ENCODE assay signal across 8 mouse cellular contexts in genomic region chr7:80371041-80371751, GRCm38 (mm10). TPM values are rescaled to one million over a fixed set of nuclear protein-coding genes. Genes with fewer than 3 reads are reported as not detected.
DNase-seq lines count a peak whose midpoint lies in the region; ATAC-seq and TF ChIP-seq lines count a peak whose summit lies in the region.

Gene Man2a2, minus strand, starts transcription at chr7:80371375.

- peak within 1 kb of the TSS; percentile 94 for H3K4me3 ChIP-seq in forebrain, embryonic 11.5 days (ENCODE audit: low read depth, low read length)
- H3K4me3 ChIP-seq in heart, embryonic 15.5 days, result peak within 1 kb of the TSS; percentile 95
- peak within 1 kb of the TSS; percentile 49 to 65 for H3K4me3 ChIP-seq in liver, embryonic 14.5 days (ENCODE audit: insufficient read depth in 1 of 2, low read depth in 2 of 2, low read length in 2 of 2)
- H3K4me3 ChIP-seq in stomach, embryonic 14.5 days (ENCODE audit: low read depth, low read length), result peak within 1 kb of the TSS; percentile 80

- ATAC-seq in forebrain, embryonic 11.5 days (replicated peaks; ENCODE audit: low FRiP score), result peak; percentile 64
- peak; percentile 78 for ATAC-seq in heart, embryonic 15.5 days (replicated peaks; ENCODE audit: insufficient number of reproducible peaks, insufficient read depth, low FRiP score, low read depth)
- ATAC-seq in liver, embryonic 14.5 days (ENCODE audit: insufficient read depth), result peak; percentile 61
- ATAC-seq in stomach, embryonic 14.5 days (ENCODE audit: insufficient number of reproducible peaks, insufficient read depth, low FRiP score, low read depth), result peak; percentile 69

- peak within 1 kb of the TSS; percentile 83 for H3K4me2 ChIP-seq in forebrain, embryonic 11.5 days (ENCODE audit: low read depth, low read length, severe bottlenecking)
- H3K4me2 ChIP-seq in heart, embryonic 15.5 days, result peak within 1 kb of the TSS; percentile 86
- peak within 1 kb of the TSS; percentile 71 for H3K4me2 ChIP-seq in liver, embryonic 14.5 days (ENCODE audit: low read depth)
- H3K4me2 ChIP-seq in stomach, embryonic 14.5 days (replicated peaks; ENCODE audit: low read depth, low read length), result peak within 1 kb of the TSS; percentile 78

- 1% methylated on average over 35 of the region's 86 CpGs for WGBS in forebrain, embryonic 11.5 days
- under 1% methylated on average over 85 of the region's 86 CpGs for WGBS in heart, embryonic 15.5 days
- 1% methylated on average over 62 of the region's 86 CpGs for WGBS in liver, embryonic 14.5 days (ENCODE audit: insufficient replicate concordance)
- WGBS in stomach, embryonic 14.5 days, result under 1% methylated on average over 72 of the region's 86 CpGs

- H3K36me3 ChIP-seq in forebrain, embryonic 11.5 days (ENCODE audit: control insufficient read depth, insufficient read depth, low read length), result peaks cover 6% of the 10 kb centered on the region; the same call in 1 of the 2 replicates
- H3K36me3 ChIP-seq in heart, embryonic 15.5 days, result peaks cover 21% of the 10 kb centered on the region
- no peaks in the 10 kb centered on the region for H3K36me3 ChIP-seq in liver, embryonic 14.5 days (replicated peaks; ENCODE audit: control insufficient read depth, insufficient read depth, low read depth)
- peaks cover 22% of the 10 kb centered on the region for H3K36me3 ChIP-seq in stomach, embryonic 14.5 days (ENCODE audit: control insufficient read depth, insufficient read depth, low read length)

- peak; percentile 85 to 87 for DNase-seq in B cell, adult 2 months
- DNase-seq in adrenal gland, postnatal 36 days, result peak; percentile 85 to 94
- peak; percentile 86 for DNase-seq in forebrain, embryonic 11.5 days (ENCODE audit: low spot score)
- DNase-seq in kidney, postnatal 14 days, result peak; percentile 89
- DNase-seq in liver, embryonic 14.5 days (ENCODE audit: low read depth in 3 of 3, low spot score in 3 of 3), result peak in 1 of 3 experiments; percentile 24
- peak; percentile 70 for DNase-seq in neural tube, embryonic 10.5 days (ENCODE audit: extremely low spot score, low spot score)

- H3K4me1 ChIP-seq in forebrain, embryonic 11.5 days (replicated peaks; ENCODE audit: control insufficient read depth, insufficient read depth, low read length), result peaks cover 10% of the 10 kb centered on the region; the same call in 1 of the 2 replicates
- H3K4me1 ChIP-seq in heart, embryonic 15.5 days (replicated peaks), result peaks cover 27% of the 10 kb centered on the region
- peaks cover 0 to 10% of the 10 kb centered on the region in 2 experiments; a peak in 2 of 4 replicates for H3K4me1 ChIP-seq in liver, embryonic 14.5 days (replicated peaks; ENCODE audit: control insufficient read depth in 2 of 2, insufficient read depth in 2 of 2, low read length in 1 of 2)
- peaks cover 12% of the 10 kb centered on the region; the same call in 1 of the 2 replicates for H3K4me1 ChIP-seq in stomach, embryonic 14.5 days (ENCODE audit: control insufficient read depth, insufficient read depth, low read length)

- peak within 1 kb of the TSS; percentile 12; the same call in 1 of the 2 replicates for H3K27ac ChIP-seq in forebrain, embryonic 11.5 days (ENCODE audit: low read depth, low read length)
- H3K27ac ChIP-seq in heart, embryonic 15.5 days, result peak within 1 kb of the TSS; percentile 93
- no peak within 1 kb of the TSS for H3K27ac ChIP-seq in liver, embryonic 14.5 days
- peak within 1 kb of the TSS; percentile 75; the same call in 1 of the 2 replicates for H3K27ac ChIP-seq in stomach, embryonic 14.5 days (ENCODE audit: low read length)

- peak; percentile 31 for TF ChIP-seq CTCF in liver, embryonic 14.5 days (IDR thresholded peaks at IDR 0.05; ENCODE audit: low read depth)

- peak within 1 kb of the TSS; percentile 88 for H3K9ac ChIP-seq in forebrain, embryonic 11.5 days (ENCODE audit: low read length)
- peak within 1 kb of the TSS; percentile 90 for H3K9ac ChIP-seq in heart, embryonic 15.5 days
- H3K9ac ChIP-seq in liver, embryonic 14.5 days (replicated peaks), result peak within 1 kb of the TSS; percentile 33; the same call in 1 of the 2 replicates
- H3K9ac ChIP-seq in stomach, embryonic 14.5 days (replicated peaks; ENCODE audit: low read depth, low read length), result peak within 1 kb of the TSS; percentile 73

- TF ChIP-seq EP300 in liver, embryonic 14.5 days (IDR thresholded peaks at IDR 0.05; ENCODE audit: low read depth), result no peak

- no peaks in the 10 kb centered on the region for H3K9me3 ChIP-seq in forebrain, embryonic 11.5 days (ENCODE audit: control insufficient read depth, low read length)
- H3K9me3 ChIP-seq in heart, embryonic 15.5 days (replicated peaks), result no peaks in the 10 kb centered on the region
- H3K9me3 ChIP-seq in liver, embryonic 14.5 days (ENCODE audit: control insufficient read depth, low read length), result no peaks in the 10 kb centered on the region
- no peaks in the 10 kb centered on the region for H3K9me3 ChIP-seq in stomach, embryonic 14.5 days (ENCODE audit: control insufficient read depth, low read depth, low read length)

- H3K27me3 ChIP-seq in forebrain, embryonic 11.5 days (ENCODE audit: control insufficient read depth, insufficient read depth, low read length), result no peaks in the 10 kb centered on the region
- no peaks in the 10 kb centered on the region for H3K27me3 ChIP-seq in heart, embryonic 15.5 days
- H3K27me3 ChIP-seq in liver, embryonic 14.5 days (ENCODE audit: control insufficient read depth, insufficient read depth, low read length), result peaks cover 23% of the 10 kb centered on the region
- H3K27me3 ChIP-seq in stomach, embryonic 14.5 days (ENCODE audit: control insufficient read depth, insufficient read depth, low read length), result no peaks in the 10 kb centered on the region

RNA-seq across cellular contexts. Expression of gene Man2a2, which starts in this region (rescaled TPM):
- total RNA-seq in adrenal gland, postnatal 36 days (2021), result 10 to 100 TPM; 81.4 to 94.8 TPM
- polyA plus RNA-seq in forebrain, embryonic 11.5 days (2014; fragmentation: Nextera tagmentation; extraction: Ambion mirVana), result 16.1 and 18.8 TPM in 2 replicates
- 15.1 and 21.1 TPM in 2 replicates for polyA plus RNA-seq in heart, embryonic 15.5 days (2015; fragmentation: Nextera tagmentation; extraction: Ambion mirVana)
- polyA plus RNA-seq in liver, embryonic 14.5 days (2012; rRNA removed), result 4.9 TPM in 2 replicates
- 1.5 and 1.7 TPM in 2 replicates for polyA plus RNA-seq in liver, embryonic 14.5 days (2014; fragmentation: Nextera tagmentation; extraction: Ambion mirVana)
- 18.3 and 19.8 TPM in 2 replicates for polyA plus RNA-seq in stomach, embryonic 14.5 days (2014; fragmentation: Nextera tagmentation; extraction: Ambion mirVana)

Comparison
In these comparisons a context has a peak if more than half of its experiments do, and no peak if none do; other contexts are left out.
1. H3K9ac ChIP-seq: peak in every context shown above with its lines; median percentile 90 in heart, embryonic 15.5 days; 88 in forebrain, embryonic 11.5 days; 73 in stomach, embryonic 14.5 days; 33 in liver, embryonic 14.5 days.